Mouse (Mus musculus) midbrain, embryonic 11.5 days (tissue): ENCODE results near the gene Spa17. TPM values are rescaled to one million over a fixed set of nuclear protein-coding genes. Genes with fewer than 3 reads are reported as not detected.

Experiments used
- ATAC-seq: fragments of 200-750 bp; cut with Nextera tagmentation; 2 replicates; pipeline ENCODE4 v1.8.0; 2017; ENCODE audit warnings: moderate TSS enrichment, moderate library complexity; ENCODE audit not compliant: low FRiP score
- DNase-seq: peaks from one replicate; pipeline ENCODE4 v3.0.0; 2015; ENCODE audit warnings: low spot score; ENCODE audit errors: missing footprints
- H3K27ac ChIP-seq: fragments of 300-500 bp; sonication (generic); 2 replicates; pipeline ENCODE4 v1.5.1; 2014; ENCODE audit warnings: low read depth, low read length
- H3K27me3 ChIP-seq: fragments of 300-500 bp; sonication (generic); 2 replicates; pipeline ENCODE4 v1.6.1; 2014; ENCODE audit warnings: mild to moderate bottlenecking, low read length, moderate library complexity, mixed read lengths; ENCODE audit not compliant: control insufficient read depth, insufficient read depth
- H3K36me3 ChIP-seq: fragments of 300-500 bp; sonication (generic); 2 replicates; pipeline ENCODE4 v1.6.1; 2014; ENCODE audit warnings: mild to moderate bottlenecking, low read length, moderate library complexity, mixed read lengths; ENCODE audit not compliant: control insufficient read depth, insufficient read depth
- H3K4me1 ChIP-seq: fragments of 300-500 bp; sonication (generic); 2 replicates; pipeline ENCODE4 v1.6.1; 2014; ENCODE audit warnings: low read length; ENCODE audit not compliant: control insufficient read depth, insufficient read depth
- H3K4me2 ChIP-seq: fragments of 300-500 bp; sonication (generic); 2 replicates; pipeline ENCODE4 v1.6.1; 2014; ENCODE audit warnings: mild to moderate bottlenecking, moderate library complexity
- H3K4me3 ChIP-seq: fragments of 300-500 bp; sonication (generic); 2 replicates; pipeline ENCODE4 v1.5.1; 2014; ENCODE audit warnings: low read depth, low read length
- H3K9ac ChIP-seq: fragments of 300-500 bp; sonication (generic); 2 replicates; pipeline ENCODE4 v1.6.1; 2014; ENCODE audit warnings: low read length
- H3K9me3 ChIP-seq: fragments of 300-500 bp; sonication (generic); 2 replicates; pipeline ENCODE4 v1.6.1; 2016; ENCODE audit warnings: low read length; ENCODE audit not compliant: control insufficient read depth
- WGBS: fragments of 180-500 bp; shearing (Covaris S2); extraction: QIAGEN DNeasy Blood & Tissue Kit; methylation state at CpG from one replicate; pipeline ENCODE4 v1.1.7; 2014; 5-methylcytosine and 5-hydroxymethylcytosine counted together
- polyA plus RNA-seq: library from polyadenylated mRNA; unstranded; fragments of >200 nt; fragmentation: Nextera tagmentation; extraction: Ambion mirVana; gene quantifications from 2 replicates; pipeline ENCODE4 v1.2.1, GENCODE M21; 2014

Spa17 gene
- polyA plus RNA-seq: 13.6 and 14.6 TPM in 2 replicates

GRCm38 (mm10) chr9:37613182-37613910, at the start of gene Spa17:
Gene Spa17 (minus strand): TSS chr9:37613722.
- Histone ChIP-seq H3K9ac (peak within 1 kb of the TSS; percentile 72), H3K27me3 (no peaks in the 10 kb centered on the region; the same call in none of the 2 replicates), H3K27ac (peak within 1 kb of the TSS; percentile 59), H3K4me1 (peaks cover 5% of the 10 kb centered on the region; the same call in 1 of the 2 replicates), H3K9me3 (no peaks in the 10 kb centered on the region), H3K4me3 (peak within 1 kb of the TSS; percentile 59), H3K4me2 (peak within 1 kb of the TSS; percentile 54), H3K36me3 (no peaks in the 10 kb centered on the region)
- peak; percentile 98 for DNase-seq
- WGBS: under 1% methylated on average over 45 of the region's 45 CpGs
- peak; percentile 96 for ATAC-seq

- no peak for DNase-seq
- H3K36me3 ChIP-seq: no peaks in the 10 kb centered on the region
Observed at GRCm38 (mm10) chr9:37663210-37663609, 49.7 kb upstream of the Spa17 start.

GRCm38 (mm10) chr9:37659413-37659812, 45.9 kb upstream of the Spa17 start:
- WGBS: 88% methylated on average over 6 of the region's 6 CpGs
- no peak overlapping the region for H3K27ac ChIP-seq

More at GRCm38 (mm10) chr9:37663210-37663609, 49.7 kb upstream of the Spa17 start:
- H3K9me3 ChIP-seq: no peaks in the 10 kb centered on the region
- H3K4me1 ChIP-seq: no peaks in the 10 kb centered on the region
- no peak overlapping the region for H3K27ac ChIP-seq
- no peak overlapping the region for H3K4me2 ChIP-seq
- ATAC-seq: no peak
- 71% methylated on average over 1 of the region's 1 CpGs for WGBS
- no peaks in the 10 kb centered on the region for H3K27me3 ChIP-seq
- H3K9ac ChIP-seq: no peak overlapping the region
- no peak overlapping the region for H3K4me3 ChIP-seq

GRCm38 (mm10) chr9:37656931-37657481, 43.5 kb upstream of the Spa17 start, which contains the start of gene Tbrg1:
Gene Tbrg1 (minus strand): TSS chr9:37657312.
- H3K9me3 ChIP-seq: no peaks in the 10 kb centered on the region
- 0% methylated on average over 36 of the region's 36 CpGs for WGBS
- peak within 1 kb of the TSS; percentile 91 for H3K9ac ChIP-seq
- 0 out of 2 replicates have a peak within 1 kb of the TSS, but pooled peaks have one; percentile 40 for H3K27ac ChIP-seq
- peaks cover 11% of the 10 kb centered on the region for H3K36me3 ChIP-seq
- H3K4me2 ChIP-seq: peak within 1 kb of the TSS; percentile 75
- H3K27me3 ChIP-seq: no peaks in the 10 kb centered on the region
- ATAC-seq: peak; percentile 93
- peak within 1 kb of the TSS; percentile 84 for H3K4me3 ChIP-seq
- peaks cover 10% of the 10 kb centered on the region for H3K4me1 ChIP-seq
- DNase-seq: peak; percentile 98

More at GRCm38 (mm10) chr9:37659413-37659812, 45.9 kb upstream of the Spa17 start:
- no peaks in the 10 kb centered on the region for H3K27me3 ChIP-seq
- no peaks in the 10 kb centered on the region for H3K9me3 ChIP-seq
- peaks cover 10% of the 10 kb centered on the region for H3K4me1 ChIP-seq
- DNase-seq (no peak), ATAC-seq (no peak)
- H3K36me3 ChIP-seq: no peaks in the 10 kb centered on the region
- no peak overlapping the region for H3K9ac ChIP-seq
- no peak overlapping the region for H3K4me3 ChIP-seq
- no peak overlapping the region for H3K4me2 ChIP-seq

GRCm38 (mm10) chr9:37656439-37656881, 42.9 kb upstream of the Spa17 start:
- no peaks in the 10 kb centered on the region for H3K27me3 ChIP-seq
- WGBS: 2% methylated on average over 10 of the region's 10 CpGs
- peak overlapping the region; percentile 91 for H3K9ac ChIP-seq
- ATAC-seq: 0 out of 2 replicates have a peak, but pooled peaks have one; percentile 8
- H3K4me3 ChIP-seq: peak overlapping the region; percentile 84
- no peak overlapping the region for H3K27ac ChIP-seq
- peaks cover 11% of the 10 kb centered on the region for H3K36me3 ChIP-seq
- peak overlapping the region; percentile 75 for H3K4me2 ChIP-seq
- no peaks in the 10 kb centered on the region for H3K9me3 ChIP-seq
- peaks cover 10% of the 10 kb centered on the region for H3K4me1 ChIP-seq
- DNase-seq: peak; percentile 93

GRCm38 (mm10) chr9:37655961-37656360, 42.4 kb upstream of the Spa17 start:
- Histone ChIP-seq H3K4me1 (peaks cover 10% of the 10 kb centered on the region), H3K27ac (no peak overlapping the region), H3K4me3 (peak overlapping the region; percentile 84), H3K36me3 (peaks cover 13% of the 10 kb centered on the region), H3K9ac (peak overlapping the region; percentile 91; the same call in 1 of the 2 replicates), H3K9me3 (no peaks in the 10 kb centered on the region), H3K27me3 (no peaks in the 10 kb centered on the region), H3K4me2 (peak overlapping the region; percentile 75)
- WGBS: 74% methylated on average over 8 of the region's 8 CpGs
- DNase-seq (no peak), ATAC-seq (no peak)

- WGBS: 85% methylated on average over 5 of the region's 5 CpGs
- H3K4me3 ChIP-seq: no peak overlapping the region
- H3K9me3 ChIP-seq: no peaks in the 10 kb centered on the region
- H3K9ac ChIP-seq: no peak overlapping the region
- ATAC-seq (no peak), DNase-seq (no peak)
- peaks cover 26% of the 10 kb centered on the region for H3K36me3 ChIP-seq
- H3K27me3 ChIP-seq: no peaks in the 10 kb centered on the region
- no peak overlapping the region for H3K27ac ChIP-seq
- H3K4me1 ChIP-seq: peaks cover 10% of the 10 kb centered on the region
- no peak overlapping the region for H3K4me2 ChIP-seq
Observed at GRCm38 (mm10) chr9:37653836-37654235, 40.3 kb upstream of the Spa17 start.

- Histone ChIP-seq H3K4me1 (no peaks in the 10 kb centered on the region), H3K27me3 (no peaks in the 10 kb centered on the region), H3K9ac (no peak overlapping the region), H3K27ac (no peak overlapping the region), H3K36me3 (peaks cover 26% of the 10 kb centered on the region), H3K4me3 (no peak overlapping the region), H3K9me3 (no peaks in the 10 kb centered on the region), H3K4me2 (no peak overlapping the region)
- DNase-seq (no peak), ATAC-seq (no peak)
- WGBS: 93% methylated on average over 5 of the region's 5 CpGs
Observed at GRCm38 (mm10) chr9:37650639-37651038, 37.1 kb upstream of the Spa17 start.

- 90% methylated on average over 3 of the region's 3 CpGs for WGBS
- Histone ChIP-seq H3K4me1 (no peaks in the 10 kb centered on the region), H3K36me3 (peaks cover 14% of the 10 kb centered on the region), H3K27ac (no peak overlapping the region), H3K4me2 (no peak overlapping the region), H3K27me3 (no peaks in the 10 kb centered on the region), H3K9ac (no peak overlapping the region), H3K4me3 (no peak overlapping the region), H3K9me3 (no peaks in the 10 kb centered on the region)
- DNase-seq (peak; percentile 49), ATAC-seq (no peak)
Observed at GRCm38 (mm10) chr9:37646246-37646645, 32.7 kb upstream of the Spa17 start.
